Mouse (Mus musculus) neural tube, embryonic 12.5 days (tissue): Measurements from ENCODE around the gene Gm20388. TPM values are rescaled to one million over a fixed set of nuclear protein-coding genes. Genes with fewer than 3 reads are reported as not detected.

Experiments
- ATAC-seq: fragments of 200-750 bp; cut with Nextera tagmentation; 2 replicates; pipeline ENCODE4 v1.8.0; 2017; ENCODE audit warnings: low read depth, mild to moderate bottlenecking, moderate TSS enrichment, moderate library complexity; ENCODE audit not compliant: low FRiP score
- H3K27ac ChIP-seq: fragments of 300-500 bp; sonication (generic); 2 replicates; pipeline ENCODE4 v1.5.1; 2016
- H3K27me3 ChIP-seq: fragments of 300-500 bp; sonication (generic); replicated peaks from 2 replicates; pipeline ENCODE4 v1.6.1; 2016; ENCODE audit warnings: mild to moderate bottlenecking
- H3K36me3 ChIP-seq: fragments of 300-500 bp; sonication (generic); 2 replicates; pipeline ENCODE4 v1.6.1; 2016; ENCODE audit warnings: mild to moderate bottlenecking
- H3K4me1 ChIP-seq: fragments of 300-500 bp; sonication (generic); 2 replicates; pipeline ENCODE4 v1.6.1; 2016
- H3K4me2 ChIP-seq: fragments of 300-500 bp; sonication (generic); replicated peaks from 2 replicates; pipeline ENCODE4 v1.6.1; 2016; ENCODE audit warnings: mild to moderate bottlenecking
- H3K4me3 ChIP-seq: fragments of 300-500 bp; sonication (generic); 2 replicates; pipeline ENCODE4 v1.5.1; 2016
- H3K9ac ChIP-seq: fragments of 300-500 bp; sonication (generic); 2 replicates; pipeline ENCODE4 v1.6.1; 2016; ENCODE audit warnings: mild to moderate bottlenecking
- H3K9me3 ChIP-seq: fragments of 300-500 bp; sonication (generic); 2 replicates; pipeline ENCODE4 v1.6.1; 2016; ENCODE audit warnings: mild to moderate bottlenecking
- WGBS: fragments of 180-500 bp; shearing (Covaris S2); methylation state at CpG from one replicate; pipeline ENCODE4 v1.1.7; 2016; 5-methylcytosine and 5-hydroxymethylcytosine counted together
- polyA plus RNA-seq: library from polyadenylated mRNA; unstranded; fragments of >200 nt; fragmentation: Nextera tagmentation; extraction: Ambion mirVana; gene quantifications from 2 replicates; pipeline ENCODE4 v1.2.1, GENCODE M21; 2016

Gene Gm20388
- polyA plus RNA-seq, 1 experiment from 2014 or later, result not detected

DNA sequence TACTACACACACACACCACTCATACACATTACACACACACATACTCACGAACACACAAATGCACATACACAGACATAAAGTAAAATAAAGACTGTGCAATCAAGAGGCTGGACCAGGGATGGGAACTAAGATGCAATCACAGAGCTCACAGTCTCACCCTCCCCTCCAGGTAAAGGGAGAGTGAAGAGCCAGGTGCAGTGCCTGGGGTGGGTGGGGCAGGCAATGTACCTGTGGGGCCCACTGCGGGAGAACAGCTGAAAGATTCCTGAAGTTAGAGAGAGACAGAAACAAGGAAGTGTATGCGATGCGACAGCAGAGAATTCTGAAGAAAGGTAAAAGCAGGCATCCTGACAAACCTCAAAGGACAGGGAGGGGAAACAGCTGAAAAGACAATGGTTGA, 3884.1 kb downstream of the Gm20388 start:
- 84% methylated on average over 4 of the region's 4 CpGs for WGBS
- Histone ChIP-seq H3K4me3 (no peak overlapping the region), H3K27me3 (no peaks in the 10 kb centered on the region), H3K4me1 (peaks cover 18% of the 10 kb centered on the region), H3K27ac (no peak overlapping the region), H3K9me3 (no peaks in the 10 kb centered on the region), H3K36me3 (no peaks in the 10 kb centered on the region), H3K4me2 (no peak overlapping the region), H3K9ac (no peak overlapping the region)
- ATAC-seq, result no peak

DNA sequence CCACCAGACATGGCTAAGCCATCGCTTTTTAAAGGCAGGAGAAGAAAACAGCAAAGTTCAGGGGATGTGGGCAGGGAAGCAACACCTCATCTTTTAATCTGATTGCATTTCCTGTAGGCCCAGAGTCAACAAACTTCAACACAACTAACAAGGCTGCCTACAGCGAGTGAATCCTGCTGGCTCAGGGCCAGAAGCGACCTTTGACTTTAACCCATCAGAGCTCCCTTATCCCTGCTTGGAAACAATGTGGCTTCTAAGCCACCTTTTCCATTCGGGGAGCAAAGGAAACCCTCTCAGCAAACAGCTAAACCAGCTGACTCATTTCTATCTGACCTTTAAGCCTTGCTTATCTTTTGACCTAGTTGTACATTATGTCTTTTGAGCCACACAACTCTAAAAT, 3886.1 kb downstream of the Gm20388 start:
- H3K4me1 ChIP-seq, result peaks cover 11% of the 10 kb centered on the region
- H3K27me3 ChIP-seq, result no peaks in the 10 kb centered on the region
- no peak overlapping the region for H3K9ac ChIP-seq
- ATAC-seq, result no peak
- 70% methylated on average over 4 of the region's 4 CpGs for WGBS
- H3K27ac ChIP-seq, result no peak overlapping the region
- H3K9me3 ChIP-seq, result peaks cover 3% of the 10 kb centered on the region; the same call in 1 of the 2 replicates
- H3K4me3 ChIP-seq, result no peak overlapping the region
- no peak overlapping the region for H3K4me2 ChIP-seq
- H3K36me3 ChIP-seq, result no peaks in the 10 kb centered on the region

DNA sequence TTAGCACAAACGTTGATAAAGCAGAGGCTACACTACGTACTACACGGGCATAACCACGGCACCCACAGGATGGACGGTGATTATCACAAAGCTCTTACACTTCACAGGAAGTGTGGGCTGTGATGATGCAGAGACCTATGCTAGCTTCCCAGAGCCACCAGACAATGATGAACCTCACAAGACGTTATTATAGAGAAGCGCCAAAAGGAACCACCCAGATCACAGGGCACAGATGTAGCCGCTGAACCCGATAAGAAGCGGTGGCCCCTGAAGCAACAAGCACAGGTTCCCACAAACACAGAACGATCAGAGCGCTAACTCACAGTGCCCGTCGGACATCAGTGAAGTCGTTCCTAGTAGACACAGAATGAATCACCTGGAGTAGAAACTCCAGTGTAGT, 3887.3 kb downstream of the Gm20388 start:
- H3K4me3 ChIP-seq, result no peak overlapping the region
- no peak for ATAC-seq
- 91% methylated on average over 15 of the region's 15 CpGs for WGBS
- no peaks in the 10 kb centered on the region for H3K27me3 ChIP-seq
- no peak overlapping the region for H3K4me2 ChIP-seq
- H3K9me3 ChIP-seq, result peaks cover 3% of the 10 kb centered on the region; the same call in 1 of the 2 replicates
- no peak overlapping the region for H3K9ac ChIP-seq
- no peak overlapping the region for H3K27ac ChIP-seq
- 0 out of 2 replicates have a peak, but pooled peaks cover 4% of the 10 kb centered on the region for H3K4me1 ChIP-seq
- H3K36me3 ChIP-seq, result no peaks in the 10 kb centered on the region

DNA sequence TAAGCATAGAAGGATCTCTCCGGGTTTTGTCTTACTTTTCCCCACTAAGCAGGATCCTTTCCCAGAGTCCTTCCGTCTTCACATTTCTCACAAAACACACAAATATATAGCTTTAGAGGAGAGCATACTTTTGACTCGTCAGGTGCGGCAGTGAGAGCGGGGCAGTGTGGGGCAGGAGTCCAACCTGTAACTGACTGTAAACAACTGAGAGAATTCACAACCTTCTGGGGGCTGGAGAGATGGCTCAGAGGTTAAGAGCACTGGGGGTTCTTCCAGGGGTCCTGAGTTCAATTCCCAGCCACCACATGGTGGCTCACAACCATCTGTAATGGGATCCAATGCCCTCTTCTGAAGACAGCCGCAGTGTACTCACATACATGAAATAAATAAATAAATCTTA, 3888.8 kb downstream of the Gm20388 start:
- Histone ChIP-seq H3K4me3 (no peak overlapping the region), H3K36me3 (no peaks in the 10 kb centered on the region), H3K4me2 (no peak overlapping the region), H3K9me3 (peaks cover 3% of the 10 kb centered on the region; the same call in 1 of the 2 replicates), H3K9ac (no peak overlapping the region), H3K27ac (no peak overlapping the region), H3K4me1 (no peaks in the 10 kb centered on the region), H3K27me3 (no peaks in the 10 kb centered on the region)
- 86% methylated on average over 6 of the region's 6 CpGs for WGBS
- ATAC-seq, result no peak

DNA sequence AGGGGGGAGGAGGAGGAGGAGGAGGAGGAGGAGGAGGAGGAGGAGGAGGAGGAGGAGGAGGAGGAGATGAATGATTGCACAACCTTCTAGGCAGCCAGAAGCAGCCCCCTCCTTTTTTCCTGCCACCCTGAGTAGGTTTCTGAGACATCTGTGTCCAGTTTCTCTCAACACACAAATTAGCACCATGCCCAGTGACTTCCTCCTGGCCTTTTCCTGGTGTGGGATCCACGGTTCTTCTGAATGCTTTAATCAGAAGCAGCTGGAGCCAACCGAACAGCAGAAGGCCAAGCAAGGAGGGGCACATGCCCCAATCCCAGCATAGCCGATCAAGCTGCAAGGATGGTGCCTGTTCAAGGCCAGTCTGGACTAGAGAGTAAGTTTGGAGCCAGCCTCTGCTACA, 3889.2 kb downstream of the Gm20388 start:
- Histone ChIP-seq H3K4me1 (no peaks in the 10 kb centered on the region), H3K4me2 (no peak overlapping the region), H3K27me3 (no peaks in the 10 kb centered on the region), H3K36me3 (no peaks in the 10 kb centered on the region), H3K27ac (no peak overlapping the region), H3K4me3 (no peak overlapping the region), H3K9ac (no peak overlapping the region), H3K9me3 (peaks cover 3% of the 10 kb centered on the region; the same call in 1 of the 2 replicates)
- ATAC-seq, result no peak
- 67% methylated on average over 3 of the region's 3 CpGs for WGBS

DNA sequence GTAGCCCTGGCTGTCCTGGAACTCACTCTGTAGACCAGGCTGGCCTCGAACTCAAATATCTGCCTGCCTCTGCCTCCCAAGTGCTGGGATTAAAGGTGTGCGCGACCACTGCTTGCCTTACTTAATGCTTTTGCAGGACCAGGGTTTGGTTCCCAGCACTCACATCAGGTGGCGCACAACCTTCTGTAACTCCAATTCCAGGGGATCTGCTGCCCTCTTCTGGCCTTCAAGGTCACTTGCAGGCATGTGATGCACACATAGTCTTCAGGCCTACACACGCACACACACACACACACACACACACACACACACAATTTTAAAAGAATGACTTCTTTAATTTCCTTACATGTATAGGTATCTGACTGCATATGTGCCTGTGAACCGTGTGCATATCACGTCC, 3890.2 kb downstream of the Gm20388 start:
- peaks cover 6% of the 10 kb centered on the region for H3K4me1 ChIP-seq
- H3K4me2 ChIP-seq, result no peak overlapping the region
- H3K9ac ChIP-seq, result no peak overlapping the region
- no peak overlapping the region for H3K27ac ChIP-seq
- H3K9me3 ChIP-seq, result peaks cover 3% of the 10 kb centered on the region; the same call in 1 of the 2 replicates
- no peak for ATAC-seq
- H3K27me3 ChIP-seq, result no peaks in the 10 kb centered on the region
- WGBS, result 93% methylated on average over 7 of the region's 7 CpGs
- no peak overlapping the region for H3K4me3 ChIP-seq
- no peaks in the 10 kb centered on the region for H3K36me3 ChIP-seq

DNA sequence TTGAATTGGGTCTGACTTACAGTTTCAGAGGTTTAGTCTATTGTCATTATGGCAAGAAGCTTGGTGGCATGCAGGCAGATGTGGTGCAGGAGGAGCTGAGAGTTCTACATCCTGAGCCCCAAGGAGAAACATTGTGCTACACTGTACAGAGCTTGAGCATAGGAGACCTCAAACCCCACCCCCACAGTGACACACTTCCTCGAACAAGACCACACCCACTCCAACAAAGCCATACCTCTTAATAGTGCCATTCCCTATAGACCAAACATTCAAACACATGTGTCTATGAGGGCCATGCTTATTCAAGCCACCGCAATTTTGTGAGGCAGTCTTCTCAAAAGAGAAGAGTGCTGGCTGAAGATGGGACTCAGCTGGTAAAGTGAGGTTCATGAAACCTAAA, 3890.9 kb downstream of the Gm20388 start:
- Histone ChIP-seq H3K36me3 (no peaks in the 10 kb centered on the region), H3K9me3 (peaks cover 3% of the 10 kb centered on the region; the same call in 1 of the 2 replicates), H3K4me3 (no peak overlapping the region), H3K27ac (no peak overlapping the region), H3K27me3 (no peaks in the 10 kb centered on the region), H3K4me2 (no peak overlapping the region), H3K4me1 (peaks cover 9% of the 10 kb centered on the region), H3K9ac (no peak overlapping the region)
- ATAC-seq, result no peak
- WGBS, result 86% methylated on average over 2 of the region's 2 CpGs

DNA sequence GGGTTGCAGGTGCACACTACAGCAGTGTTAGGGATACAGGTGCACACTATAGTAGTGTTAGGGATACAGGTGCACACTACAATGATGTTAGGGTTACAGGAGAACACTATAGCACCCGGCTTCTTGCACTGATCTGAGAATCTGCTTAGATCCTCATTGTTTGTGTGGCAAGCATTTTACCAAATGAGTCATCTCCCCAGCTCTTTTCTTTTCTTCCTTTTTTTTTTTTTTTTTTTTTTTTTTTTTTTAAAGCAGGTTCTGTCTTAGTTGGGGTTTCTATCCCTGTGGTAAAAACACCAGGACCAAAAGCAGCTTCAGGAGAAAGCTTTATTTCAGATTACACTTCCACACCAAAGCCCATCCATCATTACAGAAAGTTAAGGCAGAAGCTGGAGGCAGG, 3893.0 kb downstream of the Gm20388 start:
- no peak overlapping the region for H3K9ac ChIP-seq
- no peak for ATAC-seq

DNA sequence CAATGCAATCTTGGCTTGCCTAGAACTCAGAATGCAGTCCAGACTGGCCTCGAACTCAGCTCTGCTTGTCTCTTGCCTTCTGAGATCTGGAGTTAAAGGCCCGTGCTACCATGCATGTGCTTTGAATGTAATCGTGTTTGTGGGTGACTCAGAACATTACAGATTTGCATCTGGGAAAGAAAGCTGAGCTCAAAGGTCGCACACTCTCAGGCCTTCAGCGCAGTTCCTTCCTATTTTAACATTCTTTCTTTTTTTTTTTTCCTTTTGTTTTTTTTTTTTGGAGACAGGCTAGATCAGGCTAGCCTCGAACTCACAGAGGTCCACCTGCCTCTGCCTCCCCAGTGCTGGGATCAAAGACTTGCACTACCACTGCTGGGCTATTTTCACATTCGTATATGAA, 3893.9 kb downstream of the Gm20388 start:
- H3K9me3 ChIP-seq, result peaks cover 3% of the 10 kb centered on the region; the same call in 1 of the 2 replicates
- no peak for ATAC-seq
- no peak overlapping the region for H3K4me2 ChIP-seq
- H3K27me3 ChIP-seq, result no peaks in the 10 kb centered on the region
- WGBS, result 86% methylated on average over 7 of the region's 7 CpGs
- no peak overlapping the region for H3K4me3 ChIP-seq
- no peak overlapping the region for H3K27ac ChIP-seq
- H3K4me1 ChIP-seq, result peaks cover 23% of the 10 kb centered on the region
- H3K36me3 ChIP-seq, result no peaks in the 10 kb centered on the region
- H3K9ac ChIP-seq, result no peak overlapping the region

More for the DNA sequence above, 3893.0 kb downstream of the Gm20388 start:
- no peaks in the 10 kb centered on the region for H3K27me3 ChIP-seq
- H3K9me3 ChIP-seq, result peaks cover 3% of the 10 kb centered on the region; the same call in 1 of the 2 replicates
- peaks cover 23% of the 10 kb centered on the region for H3K4me1 ChIP-seq
- H3K36me3 ChIP-seq, result no peaks in the 10 kb centered on the region
- H3K27ac ChIP-seq, result no peak overlapping the region
- 79% methylated on average over 1 of the region's 1 CpGs for WGBS
- no peak overlapping the region for H3K4me2 ChIP-seq
- no peak overlapping the region for H3K4me3 ChIP-seq

DNA sequence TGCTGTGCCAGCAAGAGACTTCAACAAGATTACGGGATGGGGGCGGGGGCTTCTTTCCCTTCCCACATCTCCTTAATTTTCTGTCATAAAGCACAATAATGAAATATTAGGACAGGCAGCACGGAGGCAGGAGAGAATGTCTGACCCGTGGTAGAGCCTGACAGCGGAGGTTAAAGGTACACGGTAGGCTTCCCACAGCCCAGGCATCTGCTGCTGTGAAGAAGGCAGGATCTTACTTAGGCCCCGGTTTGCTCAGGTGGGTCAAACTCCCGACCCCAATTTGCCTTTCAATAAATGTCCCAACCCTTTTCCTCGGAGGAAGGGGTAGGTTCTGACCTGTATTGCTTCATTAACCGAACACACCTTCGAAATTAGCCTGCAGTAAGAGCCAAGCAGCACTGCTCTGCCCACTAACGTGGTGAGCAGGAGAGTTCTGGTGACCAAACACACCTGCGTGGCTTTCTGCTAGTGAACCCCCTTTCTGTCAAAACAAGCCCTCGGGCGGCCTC, 3894.6 kb downstream of the Gm20388 start:
- peak overlapping the region; percentile 75 for H3K9ac ChIP-seq
- peak overlapping the region; percentile 79 for H3K4me2 ChIP-seq
- WGBS, result 16% methylated on average over 15 of the region's 15 CpGs
- H3K4me3 ChIP-seq, result peak overlapping the region; percentile 76
- H3K27ac ChIP-seq, result no peak overlapping the region; the same call in 1 of the 2 replicates
- peaks cover 3% of the 10 kb centered on the region; the same call in 1 of the 2 replicates for H3K9me3 ChIP-seq
- no peaks in the 10 kb centered on the region; the same call in 1 of the 2 replicates for H3K36me3 ChIP-seq
- peak; percentile 38; the same call in 1 of the 2 replicates for ATAC-seq
- no peaks in the 10 kb centered on the region for H3K27me3 ChIP-seq
- peaks cover 23% of the 10 kb centered on the region for H3K4me1 ChIP-seq

DNA sequence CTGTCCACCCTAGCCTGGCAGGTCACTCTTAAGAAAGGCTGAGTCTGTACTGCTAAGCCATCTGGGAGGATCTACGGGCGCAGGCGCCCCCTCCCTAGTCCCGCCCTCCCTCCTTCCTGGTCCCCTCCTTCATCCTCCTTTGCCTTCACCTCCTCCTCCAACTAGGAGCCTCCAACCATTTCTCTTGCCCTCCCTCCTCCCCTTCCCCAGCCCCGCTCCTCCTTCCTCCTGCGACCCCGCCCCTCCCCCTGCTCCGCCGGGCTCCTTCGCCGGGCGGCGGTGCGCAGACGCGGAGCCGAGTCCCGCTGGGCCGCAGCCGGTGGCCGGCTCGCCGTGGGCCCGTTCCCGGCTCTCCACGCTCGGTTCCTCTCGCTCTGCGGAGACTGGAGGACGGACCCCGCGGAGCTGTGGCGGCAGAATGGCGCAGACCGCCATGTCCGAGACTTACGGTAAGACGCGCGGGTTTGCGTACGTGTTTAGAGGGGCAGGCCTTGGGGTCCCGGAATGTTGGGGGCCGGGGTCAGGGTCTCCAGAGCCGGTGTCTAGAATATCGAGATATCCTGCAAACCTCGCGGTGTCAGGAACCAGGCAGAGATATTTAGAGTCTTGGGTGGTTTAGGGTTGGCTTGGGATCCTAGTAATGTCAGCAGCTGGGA, 3895.2 kb downstream of the Gm20388 start, which contains the start of gene Rab4a:
Gene Rab4a (plus strand): TSS at position 268 of the 656 bp plus-strand sequence.
- under 1% methylated on average over 47 of the region's 48 CpGs for WGBS
- H3K4me2 ChIP-seq, result peak within 1 kb of the TSS; percentile 79
- H3K4me1 ChIP-seq, result peaks cover 23% of the 10 kb centered on the region
- H3K4me3 ChIP-seq, result peak within 1 kb of the TSS; percentile 76
- H3K9me3 ChIP-seq, result peaks cover 2% of the 10 kb centered on the region; the same call in 1 of the 2 replicates
- peak; percentile 87 for ATAC-seq
- H3K27ac ChIP-seq, result peak within 1 kb of the TSS; percentile 43; the same call in 1 of the 2 replicates
- H3K9ac ChIP-seq, result peak within 1 kb of the TSS; percentile 75
- no peaks in the 10 kb centered on the region for H3K27me3 ChIP-seq
- no peaks in the 10 kb centered on the region; the same call in 1 of the 2 replicates for H3K36me3 ChIP-seq

DNA sequence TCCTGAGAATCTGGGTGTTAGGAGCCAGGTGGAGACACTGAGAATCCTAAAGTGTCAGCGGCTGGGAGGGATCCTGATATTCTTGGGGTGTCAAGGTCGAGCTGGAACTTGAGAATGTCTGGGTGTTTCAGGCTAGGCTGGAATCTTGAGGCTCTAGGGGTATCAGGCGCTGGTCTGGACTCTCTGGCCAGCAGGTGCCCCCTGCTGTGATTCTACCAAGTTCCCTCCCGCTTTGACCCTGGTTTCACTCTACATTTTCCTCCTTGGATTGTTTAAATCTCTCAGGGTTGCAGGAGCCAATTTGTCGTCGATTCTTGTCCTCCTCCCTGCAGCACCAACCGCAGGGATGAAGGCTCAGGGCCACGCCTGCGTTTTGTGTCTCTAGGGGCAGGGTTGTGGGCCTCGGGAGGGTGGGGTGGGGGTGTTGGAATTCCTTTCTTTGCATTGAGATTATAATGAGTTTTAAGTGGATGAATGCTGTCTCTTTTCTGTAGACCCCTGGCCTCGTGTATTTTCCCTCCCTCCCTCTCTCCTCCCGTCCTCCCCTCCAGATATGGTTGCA, 3895.8 kb downstream of the Gm20388 start:
- under 1% methylated on average over 12 of the region's 12 CpGs for WGBS
- ATAC-seq, result no peak; the same call in 1 of the 2 replicates
- no peaks in the 10 kb centered on the region; the same call in 1 of the 2 replicates for H3K36me3 ChIP-seq
- H3K27me3 ChIP-seq, result no peaks in the 10 kb centered on the region
- peak overlapping the region; percentile 79 for H3K4me2 ChIP-seq
- peaks cover 23% of the 10 kb centered on the region for H3K4me1 ChIP-seq
- peak overlapping the region; percentile 43; the same call in 1 of the 2 replicates for H3K27ac ChIP-seq
- H3K9ac ChIP-seq, result peak overlapping the region; percentile 75
- peak overlapping the region; percentile 76 for H3K4me3 ChIP-seq
- no peaks in the 10 kb centered on the region for H3K9me3 ChIP-seq
